Mouse (Mus musculus): ENCODE results near the gene Gm4969. TPM values are rescaled to one million over a fixed set of nuclear protein-coding genes. Genes with fewer than 3 reads are reported as not detected.
A peak's percentile ranks its signal among the peaks of the same experiment; 100 is the strongest.

Gm4969 gene
- total RNA-seq, 2 experiments from 2014 or later, result not detected

DNA sequence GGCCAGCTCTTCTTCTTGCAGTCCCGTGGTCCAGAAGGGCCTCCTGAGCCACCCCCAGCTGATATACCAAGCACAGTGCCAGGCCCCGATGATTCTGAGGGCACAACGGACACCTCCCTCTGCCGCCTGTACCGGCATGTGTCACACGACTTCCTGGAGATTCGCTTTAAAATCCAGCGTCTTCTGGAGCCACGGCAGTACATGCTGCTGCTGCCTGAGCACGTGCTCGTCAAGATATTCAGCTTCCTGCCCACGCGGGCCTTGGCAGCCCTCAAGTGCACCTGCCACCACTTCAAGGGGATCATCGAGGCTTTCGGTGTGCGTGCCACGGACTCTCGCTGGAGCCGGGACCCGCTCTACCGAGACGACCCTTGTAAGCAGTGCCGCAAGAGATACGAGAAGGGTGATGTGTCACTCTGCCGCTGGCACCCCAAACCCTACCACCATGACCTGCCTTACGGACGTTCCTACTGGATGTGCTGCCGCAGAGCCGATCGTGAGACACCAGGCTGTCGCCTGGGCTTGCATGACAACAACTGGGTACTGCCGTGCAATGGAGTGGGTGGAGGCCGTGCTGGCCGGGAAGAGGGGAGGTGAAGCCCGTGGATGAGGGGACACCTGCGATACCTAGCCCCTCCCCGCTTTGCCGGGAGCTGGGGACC is 18.6 kb upstream of the Gm4969 start:
- DNase-seq, result no peak

DNA sequence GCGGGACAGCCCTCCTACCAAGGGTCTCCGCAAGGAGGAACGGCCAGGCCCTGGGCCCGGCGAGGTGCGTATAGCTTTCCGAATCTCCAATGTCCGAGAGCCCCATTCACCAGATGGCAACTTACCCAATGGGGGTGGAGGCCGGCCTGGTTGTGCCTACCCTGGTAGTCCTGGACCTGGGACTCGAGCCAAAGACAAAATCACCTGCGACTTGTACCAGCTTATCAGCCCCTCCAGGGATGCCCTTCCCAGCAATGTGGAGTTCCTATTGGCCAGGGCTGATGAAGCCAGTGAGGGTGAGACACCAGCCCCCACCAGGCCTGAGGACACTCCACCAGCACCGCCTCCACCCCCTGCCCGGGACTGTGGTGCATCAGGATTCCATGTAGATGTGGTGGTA is 18.0 kb upstream of the Gm4969 start:
- DNase-seq, result no peak

DNA sequence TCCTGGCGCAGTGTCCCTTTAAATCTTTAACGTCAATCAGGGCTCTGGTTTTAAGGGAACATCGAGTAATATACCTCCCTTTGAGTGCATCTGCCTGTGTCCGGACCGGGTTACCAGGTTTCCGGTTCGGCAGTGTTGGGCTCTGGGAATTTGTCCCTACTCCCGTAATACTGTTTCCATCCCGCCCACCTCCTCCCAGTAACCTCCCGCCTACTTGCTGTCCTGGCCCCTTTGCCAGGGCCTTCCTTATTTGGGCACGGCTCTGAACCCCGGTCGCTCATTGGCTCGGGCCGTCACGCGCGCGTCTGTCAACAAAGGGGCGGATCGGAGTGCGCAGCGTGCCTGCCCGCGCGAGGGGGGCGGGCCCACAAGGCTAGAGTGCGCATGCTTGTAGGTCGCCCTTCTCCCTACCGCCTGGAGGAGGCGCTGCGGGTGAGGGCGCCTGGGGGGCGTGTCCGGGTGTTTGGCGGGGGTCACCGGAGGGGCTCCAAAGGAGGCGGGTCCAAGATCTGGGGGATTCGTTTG is 13.2 kb upstream of the Gm4969 start:
- peak; percentile 97 to 99 for DNase-seq

- peak in 1 of 2 experiments; percentile 39 for DNase-seq
These were observed 12.5 kb upstream of the Gm4969 start for GRCm38 (mm10) chr7:19130657-19131056.

- DNase-seq, result no peak
These were observed 11.2 kb upstream of the Gm4969 start for GRCm38 (mm10) chr7:19129396-19129795.

- DNase-seq, result no peak
These were observed 9.6 kb upstream of the Gm4969 start for GRCm38 (mm10) chr7:19127744-19128143.

DNA sequence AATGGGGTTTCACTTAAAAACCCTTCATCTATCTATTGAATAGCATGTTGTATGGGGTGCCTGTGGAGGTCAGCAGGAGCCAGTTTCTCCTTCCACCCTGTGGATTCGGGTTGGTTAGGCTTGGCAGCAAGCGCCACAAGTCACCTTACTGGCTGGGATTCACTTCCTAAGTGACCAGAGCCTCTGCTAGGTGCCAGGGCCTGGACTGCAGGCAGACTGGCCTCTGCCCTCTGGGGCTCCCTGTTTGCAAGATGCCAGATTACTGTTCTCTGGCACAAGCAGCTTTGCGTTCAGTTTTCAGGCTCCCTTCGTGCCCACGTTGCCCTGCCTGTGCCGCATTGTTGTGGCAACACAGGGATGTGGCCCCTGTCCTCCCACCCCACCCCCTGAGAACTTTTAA is 6.5 kb upstream of the Gm4969 start:
- peak in 1 of 2 experiments; percentile 20 for DNase-seq

DNA sequence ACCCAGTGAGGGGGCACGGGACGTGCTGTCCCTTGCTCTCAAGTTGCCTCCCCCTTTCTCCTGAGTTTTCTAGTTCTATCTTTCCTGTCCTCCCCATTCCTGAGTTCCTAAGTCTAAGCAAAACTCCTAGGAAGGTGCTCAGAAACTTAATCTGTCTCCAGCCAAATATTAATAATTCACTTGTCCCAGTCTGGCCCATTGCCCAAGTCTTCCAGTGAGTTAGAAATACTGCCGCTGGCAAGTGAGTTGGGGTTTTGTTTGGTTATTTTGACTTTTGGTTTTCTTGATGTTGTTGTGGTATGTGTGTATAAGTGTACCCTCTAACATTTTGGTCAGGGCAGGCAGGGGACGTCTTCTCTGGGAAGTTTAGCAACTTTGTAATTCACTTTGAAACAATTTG is 3.5 kb upstream of the Gm4969 start:
- no peak for DNase-seq

DNA sequence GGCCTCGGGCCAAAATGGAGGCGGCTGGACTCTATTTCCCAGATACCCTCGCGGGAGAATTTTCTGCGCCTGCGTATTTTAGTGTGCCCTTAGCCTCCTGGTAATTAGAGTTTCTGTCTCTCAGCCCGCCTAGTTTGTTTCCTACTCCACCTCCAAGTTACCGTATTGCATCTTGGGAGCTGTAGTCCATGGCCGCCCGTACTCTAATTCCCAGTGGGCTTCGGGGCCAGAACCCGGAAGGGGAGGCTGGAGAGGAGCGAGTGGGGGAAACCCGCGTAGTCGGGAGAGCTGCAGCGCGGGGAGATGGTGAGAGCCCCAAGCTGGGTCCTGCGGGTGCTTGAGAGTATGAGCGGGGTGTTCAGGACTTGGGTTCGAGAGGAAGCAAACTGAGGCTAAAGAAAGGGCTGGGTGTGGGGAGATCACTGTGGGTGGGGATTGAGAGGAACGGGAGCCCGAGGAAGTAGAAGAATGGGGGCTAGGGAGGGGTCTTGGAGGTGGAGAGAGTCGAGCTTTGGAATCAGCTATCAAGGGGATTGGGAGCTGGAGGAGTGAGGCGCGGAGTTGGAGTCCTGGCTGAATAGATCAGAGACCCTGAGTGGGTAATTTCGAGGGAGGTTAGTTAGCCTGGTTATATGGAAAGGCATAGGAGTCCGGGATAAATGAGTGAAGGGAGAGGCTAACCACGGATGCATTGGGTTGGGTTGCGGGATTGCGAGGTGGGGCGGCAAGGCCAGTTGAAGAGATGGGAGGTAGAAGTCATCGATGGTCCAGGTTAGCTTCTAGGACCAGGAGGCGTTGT is 1.7 kb upstream of the Gm4969 start, which contains the start of gene Fbxo46:
Gene Fbxo46, plus strand, starts transcription at position 229 of the 799 bp plus-strand sequence.
- DNase-seq, result peak; percentile 96 to 98

DNA sequence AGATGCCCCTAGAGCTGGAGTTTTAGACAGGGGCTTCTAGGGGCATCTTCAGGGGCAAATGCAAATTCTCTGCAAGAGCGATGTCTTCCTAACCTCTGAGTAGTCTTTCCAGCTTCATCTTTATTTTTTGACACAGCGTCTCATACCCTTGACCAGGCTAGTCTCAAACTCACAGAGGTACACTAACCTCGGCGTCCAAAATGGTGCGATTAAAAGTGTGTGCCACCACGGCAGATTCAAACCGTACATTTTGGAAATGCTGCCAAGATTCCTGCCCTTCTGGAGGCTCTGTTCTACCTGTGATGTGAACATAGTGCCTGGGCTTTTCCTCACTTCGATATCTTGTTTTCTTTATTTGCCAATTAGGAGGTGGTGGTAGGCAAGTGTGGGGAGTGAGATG is 915 bp upstream of the Gm4969 start:
- no peak for DNase-seq

GRCm38 (mm10) chr7:19109565-19109964 is 8.6 kb downstream of the Gm4969 start:
- DNase-seq, result no peak

DNA sequence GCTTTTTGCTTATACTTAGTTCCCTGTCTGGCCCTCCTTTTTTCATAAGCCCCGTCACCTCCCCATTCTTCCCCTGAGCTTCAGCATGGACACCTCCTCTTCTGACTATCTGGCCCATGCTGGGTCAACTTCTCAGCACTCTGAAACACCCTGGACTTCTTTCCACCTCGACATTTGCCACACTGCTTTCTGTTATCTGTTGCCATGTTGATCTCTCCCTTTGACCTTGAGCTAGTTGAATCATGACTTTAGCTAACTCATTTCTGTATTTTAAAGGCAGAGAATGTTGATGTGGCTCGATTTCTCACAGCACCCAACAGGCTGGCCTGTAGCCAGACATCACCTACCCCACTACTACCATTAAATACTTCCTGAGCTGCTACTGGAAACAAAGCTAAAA is 10.7 kb downstream of the Gm4969 start:
- DNase-seq, result no peak

DNA sequence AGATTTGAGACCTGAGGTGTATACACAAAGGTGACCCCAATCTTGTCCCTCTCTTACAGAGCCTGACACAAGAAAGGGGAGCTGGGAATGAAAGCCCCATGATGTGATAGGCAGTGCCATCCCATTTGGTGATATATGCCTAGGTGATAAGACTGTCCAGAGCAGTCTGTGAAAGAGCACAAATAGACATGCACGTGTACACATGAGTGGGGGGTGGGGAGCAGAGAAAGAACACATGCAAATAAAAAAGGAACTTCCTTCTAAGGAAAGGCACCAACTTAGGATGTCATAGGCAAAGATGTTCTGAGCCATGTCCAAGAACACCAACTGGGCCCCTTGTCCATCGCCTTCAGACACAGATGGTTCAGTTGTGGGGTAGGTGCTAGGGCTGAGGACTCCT is 13.7 kb downstream of the Gm4969 start:
- no peak for DNase-seq

GRCm38 (mm10) chr7:19103741-19104140 is 14.4 kb downstream of the Gm4969 start:
- DNase-seq, result no peak

DNA sequence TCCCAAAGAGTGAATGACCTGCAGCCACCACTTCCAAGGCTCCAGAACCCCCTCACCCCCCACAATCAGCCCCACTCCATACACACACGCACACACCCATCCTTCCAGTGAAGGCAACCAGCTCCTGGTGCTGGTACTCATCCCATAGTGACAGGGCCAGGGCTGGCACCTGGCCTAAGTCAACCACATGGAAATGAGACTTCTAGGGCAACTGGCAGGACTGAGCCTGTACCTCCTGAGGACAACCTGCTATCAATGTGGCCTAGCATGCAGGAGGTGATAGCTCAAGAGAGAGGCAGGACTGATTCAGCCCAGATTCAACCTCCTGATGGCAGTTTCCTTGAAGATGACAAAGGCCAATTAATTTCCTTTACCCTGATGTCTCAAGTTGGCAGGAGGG is 17.9 kb downstream of the Gm4969 start:
- no peak for DNase-seq

- no peak for DNase-seq
These were observed 19.4 kb downstream of the Gm4969 start for GRCm38 (mm10) chr7:19098811-19099210.

DNA sequence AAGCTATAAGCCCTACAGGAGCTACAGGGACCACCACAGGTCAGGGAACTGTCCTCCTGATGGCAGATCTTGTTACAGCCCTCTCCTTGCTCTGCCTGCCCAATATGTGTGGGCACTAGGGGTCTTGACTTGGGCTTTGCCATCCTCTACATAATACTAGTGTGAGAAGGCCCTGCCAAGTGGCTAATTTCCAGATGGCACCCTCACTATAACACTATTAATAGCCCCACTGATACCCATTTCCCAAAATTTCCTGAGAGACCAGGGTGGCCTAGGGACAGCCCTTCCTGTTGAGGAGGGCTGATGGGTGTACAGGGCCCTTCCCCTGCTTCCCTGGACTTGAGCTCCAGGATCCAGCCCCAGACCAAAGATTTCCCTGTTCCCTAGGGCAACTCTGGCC is 20.3 kb downstream of the Gm4969 start:
- peak; percentile 66 to 70 for DNase-seq

DNA sequence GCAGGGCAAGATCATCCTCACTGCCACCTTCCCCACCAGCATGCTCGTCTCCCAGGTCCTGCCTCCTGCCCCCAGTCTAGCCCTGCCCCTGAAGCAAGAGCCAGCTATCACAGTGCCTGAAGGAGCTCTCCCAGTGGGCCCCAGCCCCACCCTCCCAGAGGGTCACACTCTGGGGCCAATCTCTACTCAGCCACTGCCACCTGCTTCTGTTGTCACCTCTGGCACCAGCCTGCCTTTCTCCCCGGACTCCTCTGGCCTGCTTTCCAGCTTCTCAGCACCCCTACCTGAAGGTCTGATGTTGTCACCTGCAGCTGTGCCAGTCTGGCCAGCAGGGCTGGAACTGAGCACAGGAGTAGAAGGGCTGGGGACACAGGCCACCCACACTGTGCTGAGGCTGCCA is 21.0 kb downstream of the Gm4969 start:
- peak in 1 of 2 experiments; percentile 21 for DNase-seq

DNA sequence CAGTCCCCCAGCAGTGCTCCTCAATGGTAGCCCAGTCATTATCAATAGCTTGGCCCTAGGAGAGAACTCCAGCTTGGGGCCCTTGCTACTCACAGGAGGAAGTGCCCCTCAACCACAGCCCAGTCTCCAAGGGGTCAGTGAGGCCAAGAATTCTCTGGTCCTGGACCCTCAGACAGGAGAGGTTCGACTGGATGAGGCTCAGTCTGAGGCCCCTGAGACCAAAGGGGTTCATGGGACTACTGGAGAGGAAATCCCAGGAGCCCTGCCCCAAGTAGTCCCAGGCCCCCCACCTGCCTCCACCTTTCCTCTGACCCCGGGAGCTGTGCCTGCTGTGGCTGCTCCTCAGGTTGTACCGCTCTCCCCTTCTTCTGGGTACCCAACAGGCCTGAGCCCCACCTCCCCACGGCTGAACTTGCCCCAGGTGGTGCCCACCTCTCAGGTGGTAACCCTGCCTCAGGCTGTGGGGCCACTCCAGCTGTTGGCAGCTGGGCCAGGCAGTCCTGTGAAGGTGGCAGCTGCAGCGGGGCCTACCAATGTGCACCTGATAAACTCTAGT is 21.7 kb downstream of the Gm4969 start:
- DNase-seq, result no peak

GRCm38 (mm10) chr7:19095751-19096110 is 22.4 kb downstream of the Gm4969 start:
- peak; percentile 70 to 75 for DNase-seq

- DNase-seq, result peak; percentile 59 to 65
These were observed 23.1 kb downstream of the Gm4969 start for GRCm38 (mm10) chr7:19094826-19095750.

GRCm38 (mm10) chr7:19094471-19094825 is 23.7 kb downstream of the Gm4969 start, which contains the start of gene Six5:
Six5 (plus strand) TSS chr7:19094594.
- no peak for DNase-seq

All from heart, adult 18-20 months (tissue).